Mouse (Mus musculus): Measurements from ENCODE around the gene Rerg.
"Not testable (repeated sequence)": the region's sequence is repeated elsewhere in the genome, so short reads cannot be mapped to it uniquely, and the experiment has no call there.

Rerg gene

GRCm38 (mm10) chr6:137065506-137065905 is 104.8 kb downstream of the Rerg start:
- DNase-seq, result no peak

GRCm38 (mm10) chr6:137064786-137065185 is 105.5 kb downstream of the Rerg start:
- no peak for DNase-seq

GRCm38 (mm10) chr6:137063239-137063940 is 106.9 kb downstream of the Rerg start:
- DNase-seq, result no peak

- no peak for DNase-seq
Observed at GRCm38 (mm10) chr6:137061880-137062531, 108.3 kb downstream of the Rerg start.

- no peak for DNase-seq
Observed at GRCm38 (mm10) chr6:137060595-137060994, 109.7 kb downstream of the Rerg start.

GRCm38 (mm10) chr6:137058257-137058656 is 112.0 kb downstream of the Rerg start:
- no peak for DNase-seq

GRCm38 (mm10) chr6:137054073-137054472 is 116.2 kb downstream of the Rerg start:
- DNase-seq, result no peak

- DNase-seq, result peak; percentile 8
Observed at GRCm38 (mm10) chr6:137053464-137053863, 116.8 kb downstream of the Rerg start.

GRCm38 (mm10) chr6:137053006-137053405 is 117.3 kb downstream of the Rerg start:
- DNase-seq, result no peak

- no peak for DNase-seq
Observed at GRCm38 (mm10) chr6:137047036-137047435, 123.3 kb downstream of the Rerg start.

GRCm38 (mm10) chr6:137045011-137045504 is 125.2 kb downstream of the Rerg start:
- no peak for DNase-seq

GRCm38 (mm10) chr6:137035611-137036395 is 134.5 kb downstream of the Rerg start:
- DNase-seq, result not testable (repeated sequence)

- no peak for DNase-seq
Observed at GRCm38 (mm10) chr6:137030611-137031097, 139.6 kb downstream of the Rerg start.

GRCm38 (mm10) chr6:137029931-137030610 is 140.2 kb downstream of the Rerg start:
- DNase-seq, result no peak

- no peak for DNase-seq
Observed at GRCm38 (mm10) chr6:137025461-137025860, 144.8 kb downstream of the Rerg start.

- no peak for DNase-seq
Observed at GRCm38 (mm10) chr6:137024541-137024940, 145.8 kb downstream of the Rerg start.

GRCm38 (mm10) chr6:137017216-137017973 is 152.9 kb downstream of the Rerg start:
- DNase-seq, result no peak

GRCm38 (mm10) chr6:137014346-137014745 is 156.0 kb downstream of the Rerg start:
- DNase-seq, result no peak

GRCm38 (mm10) chr6:137011187-137011586 is 159.1 kb downstream of the Rerg start:
- DNase-seq, result no peak
